Mouse (Mus musculus) MN1 (cell line): ENCODE measurements around the gene Ifitm6.
"Not testable (repeated sequence)": the region's sequence is repeated elsewhere in the genome, so short reads cannot be mapped to it uniquely, and the experiment has no call there.

Source experiments
- DNase-seq: peaks from one replicate; pipeline ENCODE4 v3.0.0-alpha.2; 2016; ENCODE audit warnings: low spot score

The Ifitm6 gene

GRCm38 (mm10) chr7:141008938-141009660 lies 8.6 kb downstream of the Ifitm6 start:
- DNase-seq = peak; percentile 90

GRCm38 (mm10) chr7:141008312-141008761 lies 9.4 kb downstream of the Ifitm6 start:
- peak; percentile 58 for DNase-seq

- no peak for DNase-seq
Observed at GRCm38 (mm10) chr7:141006914-141007313, 10.8 kb downstream of the Ifitm6 start.

- DNase-seq = no peak
Observed at GRCm38 (mm10) chr7:141006446-141006845, 11.3 kb downstream of the Ifitm6 start.

GRCm38 (mm10) chr7:141003248-141004010 lies 14.3 kb downstream of the Ifitm6 start:
- DNase-seq = no peak

GRCm38 (mm10) chr7:141000881-141001708 lies 16.6 kb downstream of the Ifitm6 start:
- DNase-seq = no peak

GRCm38 (mm10) chr7:140998853-140999700 lies 18.6 kb downstream of the Ifitm6 start:
- DNase-seq = no peak

GRCm38 (mm10) chr7:140997817-140998216 lies 19.9 kb downstream of the Ifitm6 start:
- no peak for DNase-seq

GRCm38 (mm10) chr7:140991117-140991689 lies 26.5 kb downstream of the Ifitm6 start:
- DNase-seq = no peak

GRCm38 (mm10) chr7:140990622-140991021 lies 27.1 kb downstream of the Ifitm6 start:
- no peak for DNase-seq

GRCm38 (mm10) chr7:140990185-140990584 lies 27.5 kb downstream of the Ifitm6 start:
- no peak for DNase-seq

- no peak for DNase-seq
Observed at GRCm38 (mm10) chr7:140989022-140989421, 28.7 kb downstream of the Ifitm6 start.

- peak; percentile 13 for DNase-seq
Observed at GRCm38 (mm10) chr7:140987182-140988138, 30.3 kb downstream of the Ifitm6 start.

GRCm38 (mm10) chr7:140982971-140983370 lies 34.8 kb downstream of the Ifitm6 start:
- no peak for DNase-seq

GRCm38 (mm10) chr7:140981704-140982103 lies 36.0 kb downstream of the Ifitm6 start:
- DNase-seq = no peak

GRCm38 (mm10) chr7:140976720-140977119 lies 41.0 kb downstream of the Ifitm6 start:
- not testable (repeated sequence) for DNase-seq

- DNase-seq = no peak
Observed at GRCm38 (mm10) chr7:140975465-140975864, 42.3 kb downstream of the Ifitm6 start.

- no peak for DNase-seq
Observed at GRCm38 (mm10) chr7:140974940-140975339, 42.8 kb downstream of the Ifitm6 start.

- no peak for DNase-seq
Observed at GRCm38 (mm10) chr7:140973396-140974165, 44.1 kb downstream of the Ifitm6 start.
